Mouse (Mus musculus): ENCODE results near the gene Bnip3. TPM values are rescaled to one million over a fixed set of nuclear protein-coding genes. Genes with fewer than 3 reads are reported as not detected.

Bnip3 gene
- total and polyA plus RNA-seq, 3 experiments, result 20.8 to 294 (median 102) TPM

DNA sequence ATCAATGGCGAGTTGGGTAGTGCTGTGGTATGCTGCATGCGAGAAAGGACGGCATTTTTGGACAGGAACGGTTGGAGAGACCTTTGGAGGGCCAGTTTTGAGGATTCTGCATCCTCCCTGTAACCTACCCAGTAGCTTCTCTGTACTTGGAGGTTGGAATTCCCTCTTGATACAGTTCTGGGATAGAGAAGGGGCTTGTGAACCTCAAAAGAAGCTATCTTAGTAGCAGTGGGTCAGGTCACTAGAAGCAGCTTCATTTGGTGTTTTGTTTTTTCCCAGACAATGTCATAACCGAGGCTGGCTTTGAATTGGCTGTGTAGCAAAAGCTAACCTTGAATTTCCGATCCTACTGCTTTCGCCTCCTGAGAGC lies 859 bp upstream of the Bnip3 start:
- in situ Hi-C loops (cut with MboI; ENCODE audit: low pct_ligation_motif_present, low pct_unique_long_range_greater_than_20kb, low sequenced_read_pairs) (no loop called here), dilution Hi-C loops (cut with MboI; ENCODE audit: extremely low pct_ligation_motif_present, extremely low pct_unique_long_range_greater_than_20kb, low sequenced_read_pairs) (no loop called here)
- Histone ChIP-seq H3K4me2 (ENCODE audit: insufficient read depth, low read depth, poor library complexity, severe bottlenecking) (peak overlapping the region; percentile 70), H3K36me3 (replicated peaks in 1 of 2; ENCODE audit: control insufficient read depth in 1 of 2, insufficient read depth in 1 of 2, low read length in 1 of 2) (no peaks in the 10 kb centered on the region), H3K4me1 (ENCODE audit: control insufficient read depth in 1 of 2, insufficient read depth in 2 of 2) (peaks cover 12 to 39% of the 10 kb centered on the region in 2 experiments), H3K9me3 (replicated peaks; ENCODE audit: low read length) (no peaks in the 10 kb centered on the region), H3K27me3 (replicated peaks) (peaks cover 18% of the 10 kb centered on the region), H3K4me3 (replicated peaks in 1 of 3; ENCODE audit: low read depth in 2 of 3, low read length in 2 of 3, poor library complexity in 1 of 3) (peak overlapping the region; percentile 54 to 93 (median 57)), H3K27ac (ENCODE audit: insufficient read depth, low read depth) (no peak overlapping the region), H3K9ac (ENCODE audit: insufficient read depth, low read depth) (peak overlapping the region; percentile 38; the same call in 1 of the 2 replicates), H3K79me2 (replicated peaks; ENCODE audit: control insufficient read depth, extremely low read depth, insufficient read depth, poor library complexity, severe bottlenecking) (no peaks in the 10 kb centered on the region)
- no peak for DNase-seq (ENCODE audit: extremely low read depth)
- TF ChIP-seq MXI1 (IDR thresholded peaks at IDR 0.05; ENCODE audit: low read depth, low read length) (no peak), ZNF384 (IDR thresholded peaks at IDR 0.05; ENCODE audit: low read depth, low read length) (no peak), CTCF (conservative IDR thresholded peaks at IDR 0.05 in 1 of 2, IDR thresholded peaks at IDR 0.05 in 1 of 2; ENCODE audit: low read depth in 2 of 2, low read length in 2 of 2) (no peak), TCF12 (IDR thresholded peaks at IDR 0.05; ENCODE audit: low read depth, low read length) (no peak)

DNA sequence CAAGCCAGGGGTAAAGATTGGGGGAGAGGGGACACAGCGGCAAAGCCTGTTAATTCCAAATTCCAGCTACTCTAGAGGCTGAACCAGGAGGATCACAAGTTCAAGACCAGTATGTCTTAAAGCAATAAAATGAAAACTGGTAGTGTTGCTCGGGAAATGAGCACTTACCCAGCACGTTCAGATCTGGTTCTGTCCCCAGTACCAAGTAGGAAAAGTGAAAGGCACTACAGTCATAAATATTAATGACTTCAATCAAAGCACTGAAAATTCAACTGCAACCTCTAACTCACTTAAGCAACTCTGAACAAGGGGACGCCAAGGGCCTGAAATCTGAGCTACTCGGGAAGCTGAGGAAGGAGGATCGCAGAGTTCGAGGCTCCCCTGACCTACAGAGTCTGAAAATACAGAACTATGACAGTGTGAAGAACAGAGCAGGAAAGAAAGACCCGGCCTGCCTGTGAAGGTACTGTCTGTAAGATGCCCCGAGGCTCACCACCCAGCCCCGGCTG lies 497 bp downstream of the Bnip3 start:
- no peaks in the 10 kb centered on the region for H3K9me3 ChIP-seq (replicated peaks; ENCODE audit: low read length)
- no peak for DNase-seq (ENCODE audit: extremely low read depth)
- no peaks in the 10 kb centered on the region for H3K79me2 ChIP-seq (replicated peaks; ENCODE audit: control insufficient read depth, extremely low read depth, insufficient read depth, poor library complexity, severe bottlenecking)
- in situ Hi-C loops (cut with MboI; ENCODE audit: low pct_ligation_motif_present, low pct_unique_long_range_greater_than_20kb, low sequenced_read_pairs) (no loop called here), dilution Hi-C loops (cut with MboI; ENCODE audit: extremely low pct_ligation_motif_present, extremely low pct_unique_long_range_greater_than_20kb, low sequenced_read_pairs) (no loop called here)
- TF ChIP-seq PAX5 (IDR thresholded peaks at IDR 0.05; ENCODE audit: low read length), result no peak
- 0 out of 2 replicates have a peak, but pooled peaks have one; percentile 8 for TF ChIP-seq MXI1 (IDR thresholded peaks at IDR 0.05; ENCODE audit: low read depth, low read length)
- peak; percentile 27; the same call in 1 of the 2 replicates for TF ChIP-seq BHLHE40 (IDR thresholded peaks at IDR 0.05; ENCODE audit: low read depth, low read length)
- peaks cover 12 to 39% of the 10 kb centered on the region in 2 experiments for H3K4me1 ChIP-seq (ENCODE audit: control insufficient read depth in 1 of 2, insufficient read depth in 2 of 2)
- peaks cover 15% of the 10 kb centered on the region for H3K27me3 ChIP-seq (replicated peaks)
- H3K36me3 ChIP-seq (replicated peaks in 1 of 2; ENCODE audit: control insufficient read depth in 1 of 2, insufficient read depth in 1 of 2, low read length in 1 of 2), result no peaks in the 10 kb centered on the region
- H3K4me2 ChIP-seq (ENCODE audit: insufficient read depth, low read depth, poor library complexity, severe bottlenecking), result peak overlapping the region; percentile 91
- H3K4me3 ChIP-seq (replicated peaks in 1 of 3; ENCODE audit: low read depth in 2 of 3, low read length in 2 of 3, poor library complexity in 1 of 3), result peak overlapping the region; percentile 57 to 95 (median 93)
- peak overlapping the region; percentile 25 for H3K27ac ChIP-seq (ENCODE audit: insufficient read depth, low read depth)
- peak overlapping the region; percentile 69 for H3K9ac ChIP-seq (ENCODE audit: insufficient read depth, low read depth)

- in situ Hi-C loops (cut with MboI; ENCODE audit: low pct_ligation_motif_present, low pct_unique_long_range_greater_than_20kb, low sequenced_read_pairs), result no loop called here
- peak overlapping the region in 1 of 3 experiments; percentile 95 for H3K4me3 ChIP-seq (replicated peaks in 1 of 3; ENCODE audit: low read depth in 2 of 3, low read length in 2 of 3, poor library complexity in 1 of 3)
- H3K4me1 ChIP-seq (ENCODE audit: control insufficient read depth in 1 of 2, insufficient read depth in 2 of 2), result peaks cover 12 to 39% of the 10 kb centered on the region in 2 experiments
- H3K9ac ChIP-seq (ENCODE audit: insufficient read depth, low read depth), result no peak overlapping the region
- H3K27ac ChIP-seq (ENCODE audit: insufficient read depth, low read depth), result no peak overlapping the region
- H3K9me3 ChIP-seq (replicated peaks; ENCODE audit: low read length), result no peaks in the 10 kb centered on the region
- no peaks in the 10 kb centered on the region for H3K79me2 ChIP-seq (replicated peaks; ENCODE audit: control insufficient read depth, extremely low read depth, insufficient read depth, poor library complexity, severe bottlenecking)
- peak overlapping the region; percentile 91; the same call in 1 of the 2 replicates for H3K4me2 ChIP-seq (ENCODE audit: insufficient read depth, low read depth, poor library complexity, severe bottlenecking)
- DNase-seq (ENCODE audit: extremely low read depth), result no peak
- dilution Hi-C loops (cut with MboI; ENCODE audit: extremely low pct_ligation_motif_present, extremely low pct_unique_long_range_greater_than_20kb, low sequenced_read_pairs), result no loop called here
- TF ChIP-seq ZKSCAN1 (IDR thresholded peaks at IDR 0.05; ENCODE audit: borderline replicate concordance, low read depth, low read length) (no peak), PAX5 (IDR thresholded peaks at IDR 0.05; ENCODE audit: low read length) (no peak), MYC (IDR thresholded peaks at IDR 0.05; ENCODE audit: low read depth, low read length) (no peak), USF1 (IDR thresholded peaks at IDR 0.05; ENCODE audit: low read depth, low read length) (no peak), SMC3 (IDR thresholded peaks at IDR 0.05; ENCODE audit: low read depth, low read length) (no peak), POLR2AphosphoS2 (IDR thresholded peaks at IDR 0.05; ENCODE audit: low read depth, low read length) (no peak), BHLHE40 (IDR thresholded peaks at IDR 0.05; ENCODE audit: low read depth, low read length) (no peak), HCFC1 (IDR thresholded peaks at IDR 0.05; ENCODE audit: low read depth, low read length) (no peak), USF2 (conservative IDR thresholded peaks at IDR 0.05; ENCODE audit: low read depth, low read length) (no peak)
- no peaks in the 10 kb centered on the region for H3K36me3 ChIP-seq (replicated peaks in 1 of 2; ENCODE audit: control insufficient read depth in 1 of 2, insufficient read depth in 1 of 2, low read length in 1 of 2)
- peaks cover 12% of the 10 kb centered on the region for H3K27me3 ChIP-seq (replicated peaks)
Observed at GRCm38 (mm10) chr7:138907976-138908375, 1.3 kb downstream of the Bnip3 start.

Measured in CH12.LX (cell line).